Mouse (Mus musculus): ENCODE measurements around the gene Krt7. TPM values are rescaled to one million over a fixed set of nuclear protein-coding genes. Genes with fewer than 3 reads are reported as not detected.

Gene Krt7
- polyA plus RNA-seq, 1 experiment from 2014 or later: 0.18 TPM

DNA sequence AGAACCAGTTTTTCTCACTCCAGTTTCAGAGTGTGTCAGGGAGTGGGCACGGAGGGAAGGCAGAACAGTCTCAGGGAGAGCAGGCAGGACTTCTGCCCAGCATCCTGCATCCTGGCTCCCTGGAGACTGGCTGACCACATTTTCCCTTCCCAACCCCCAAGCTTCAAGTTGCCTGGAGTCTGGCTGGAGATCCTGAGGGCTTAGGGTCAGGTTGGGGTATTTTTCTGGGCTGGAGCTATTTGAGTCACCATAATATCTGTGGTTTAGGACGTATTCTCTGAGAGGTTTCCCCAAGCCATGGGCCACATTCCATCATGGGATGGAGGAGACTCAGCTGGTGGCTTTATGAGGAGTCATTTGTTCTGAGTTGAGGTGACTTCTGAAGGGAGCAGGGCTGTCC is 44.4 kb downstream of the Krt7 start:
- ATAC-seq: no peak
- H3K27ac ChIP-seq: no peak overlapping the region
- H3K36me3 ChIP-seq (ENCODE audit: poor library complexity, severe bottlenecking): no peaks in the 10 kb centered on the region
- H3K9me3 ChIP-seq (replicated peaks): peaks cover 8% of the 10 kb centered on the region
- no peak overlapping the region for H3K4me2 ChIP-seq
- H3K4me3 ChIP-seq: no peak overlapping the region
- H3K4me1 ChIP-seq: peaks cover 9% of the 10 kb centered on the region; the same call in 1 of the 2 replicates
- H3K27me3 ChIP-seq: no peaks in the 10 kb centered on the region
- H3K9ac ChIP-seq: no peak overlapping the region
- 93% methylated on average over 2 of the region's 2 CpGs for WGBS

DNA sequence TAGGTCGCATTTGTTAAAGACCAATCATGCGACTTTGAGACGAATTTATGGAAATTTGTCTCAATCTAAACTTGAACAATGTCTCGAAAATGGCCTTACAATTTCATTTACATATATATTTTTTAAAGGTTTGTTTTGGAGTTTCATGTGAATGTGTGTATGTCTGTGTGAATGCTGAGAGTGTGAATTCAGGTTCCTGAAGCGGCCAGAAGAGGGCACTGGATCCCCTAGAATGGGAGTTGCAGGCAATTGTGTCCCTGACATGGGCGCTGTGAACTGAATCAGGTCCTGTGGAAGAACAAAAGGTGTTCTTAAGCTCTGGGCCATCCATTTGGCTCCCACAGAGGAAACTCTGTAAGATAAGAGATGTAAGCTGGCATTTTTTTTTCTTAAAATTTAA is 45.0 kb downstream of the Krt7 start:
- Histone ChIP-seq H3K9ac (no peak overlapping the region), H3K4me3 (no peak overlapping the region), H3K36me3 (ENCODE audit: poor library complexity, severe bottlenecking) (no peaks in the 10 kb centered on the region), H3K27ac (no peak overlapping the region), H3K4me2 (no peak overlapping the region), H3K27me3 (no peaks in the 10 kb centered on the region), H3K9me3 (replicated peaks) (peaks cover 8% of the 10 kb centered on the region), H3K4me1 (peaks cover 9% of the 10 kb centered on the region; the same call in 1 of the 2 replicates)
- no peak for ATAC-seq
- WGBS: 90% methylated on average over 6 of the region's 6 CpGs

DNA sequence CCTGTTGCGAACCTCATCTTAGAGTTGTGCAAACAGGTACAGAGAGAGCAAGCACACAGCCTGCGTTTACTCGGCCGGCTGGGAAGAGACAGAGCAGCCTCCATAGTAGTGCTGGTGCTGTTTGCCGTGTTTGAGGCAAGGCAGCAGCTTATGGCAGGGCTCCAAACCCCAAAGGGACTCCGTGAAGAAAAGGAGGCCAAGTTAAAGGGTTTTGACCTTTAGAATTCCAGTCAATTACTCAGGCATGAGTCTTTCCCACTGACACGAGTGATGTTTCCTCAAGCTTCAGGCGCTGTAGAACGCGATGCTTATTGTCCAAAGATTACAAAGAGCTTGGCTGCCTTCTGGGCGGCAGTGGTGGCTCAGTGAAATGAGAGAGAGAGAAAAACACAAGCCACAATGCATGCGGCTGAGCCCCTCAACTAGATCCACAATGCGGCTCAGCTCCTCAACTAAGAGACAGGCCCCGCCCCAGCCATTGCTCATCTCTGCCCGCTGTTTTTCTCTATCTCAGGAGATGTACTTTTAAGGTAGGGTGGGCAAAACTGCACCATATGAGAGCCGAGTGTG is 47.6 kb downstream of the Krt7 start:
- no peaks in the 10 kb centered on the region for H3K27me3 ChIP-seq

DNA sequence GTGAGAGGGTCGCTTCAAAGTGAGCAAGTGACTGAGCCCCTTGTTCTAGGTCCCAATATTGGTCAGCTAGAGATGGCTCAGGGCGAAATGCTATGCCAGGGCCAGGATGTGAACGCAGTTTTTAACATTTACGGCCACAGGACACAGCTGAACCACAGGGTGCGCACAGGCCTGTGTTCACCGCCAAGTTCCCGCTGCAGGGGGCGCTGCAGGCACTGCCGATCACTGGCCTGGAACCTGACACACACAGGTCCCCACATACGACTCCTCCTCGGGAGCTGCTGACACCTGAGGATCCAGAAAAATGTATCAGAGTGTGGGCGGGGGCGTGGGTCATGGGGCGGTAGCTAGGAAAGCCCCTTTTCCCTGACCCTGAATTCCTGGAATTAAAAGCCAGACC is 48.4 kb downstream of the Krt7 start:
- Histone ChIP-seq H3K9ac (no peak overlapping the region), H3K4me3 (no peak overlapping the region), H3K27ac (no peak overlapping the region), H3K4me2 (no peak overlapping the region), H3K4me1 (peaks cover 9% of the 10 kb centered on the region; the same call in 1 of the 2 replicates), H3K27me3 (no peaks in the 10 kb centered on the region), H3K36me3 (ENCODE audit: poor library complexity, severe bottlenecking) (no peaks in the 10 kb centered on the region), H3K9me3 (replicated peaks) (peaks cover 8% of the 10 kb centered on the region)
- ATAC-seq: no peak
- 82% methylated on average over 14 of the region's 14 CpGs for WGBS

More for the DNA sequence above, 47.6 kb downstream of the Krt7 start:
- Histone ChIP-seq H3K4me3 (no peak overlapping the region), H3K4me1 (peaks cover 9% of the 10 kb centered on the region; the same call in 1 of the 2 replicates), H3K4me2 (no peak overlapping the region), H3K9me3 (replicated peaks) (peaks cover 8% of the 10 kb centered on the region), H3K36me3 (ENCODE audit: poor library complexity, severe bottlenecking) (no peaks in the 10 kb centered on the region), H3K9ac (no peak overlapping the region), H3K27ac (no peak overlapping the region)
- 34% methylated on average over 16 of the region's 16 CpGs for WGBS
- ATAC-seq: no peak

DNA sequence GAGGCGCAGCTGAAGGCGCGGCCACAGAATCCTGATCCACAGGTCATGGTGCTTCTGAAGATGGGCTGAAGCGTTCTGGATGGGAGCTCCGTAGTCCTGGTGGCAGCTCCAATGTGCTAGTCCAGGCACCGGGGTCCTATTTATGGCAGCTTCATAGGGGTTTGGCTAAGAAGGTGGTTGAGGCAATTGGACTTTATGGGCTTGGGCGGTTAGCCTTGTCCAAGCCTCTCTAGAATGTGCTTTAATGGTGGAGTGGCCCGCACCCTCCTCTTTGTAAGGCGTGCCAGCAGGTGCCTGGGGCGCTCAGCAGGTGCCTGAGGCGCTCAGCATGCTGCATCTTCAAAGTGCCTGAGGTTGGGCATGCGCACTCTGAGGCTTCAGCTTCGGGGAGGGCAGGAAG is 52.8 kb downstream of the Krt7 start, which contains the start of gene Krt81:
TSS of gene Krt81 (minus strand) at position 101 of the 400 bp plus-strand sequence.
- no peak within 1 kb of the TSS for H3K4me3 ChIP-seq
- 90% methylated on average over 13 of the region's 13 CpGs for WGBS
- H3K36me3 ChIP-seq (ENCODE audit: poor library complexity, severe bottlenecking): no peaks in the 10 kb centered on the region
- H3K9ac ChIP-seq: no peak within 1 kb of the TSS
- no peak for ATAC-seq
- H3K27ac ChIP-seq: no peak within 1 kb of the TSS
- H3K4me1 ChIP-seq: peaks cover 3% of the 10 kb centered on the region; the same call in 1 of the 2 replicates
- no peaks in the 10 kb centered on the region for H3K9me3 ChIP-seq (replicated peaks)
- no peak within 1 kb of the TSS for H3K4me2 ChIP-seq
- H3K27me3 ChIP-seq: no peaks in the 10 kb centered on the region

GRCm38 (mm10) chr15:101469093-101469492 is 58.2 kb downstream of the Krt7 start:
- Histone ChIP-seq H3K27me3 (no peaks in the 10 kb centered on the region), H3K4me3 (no peak overlapping the region), H3K27ac (no peak overlapping the region), H3K4me2 (no peak overlapping the region), H3K9ac (no peak overlapping the region), H3K4me1 (no peaks in the 10 kb centered on the region), H3K9me3 (replicated peaks) (no peaks in the 10 kb centered on the region), H3K36me3 (ENCODE audit: poor library complexity, severe bottlenecking) (no peaks in the 10 kb centered on the region)
- no peak for ATAC-seq
- 85% methylated on average over 4 of the region's 4 CpGs for WGBS

DNA sequence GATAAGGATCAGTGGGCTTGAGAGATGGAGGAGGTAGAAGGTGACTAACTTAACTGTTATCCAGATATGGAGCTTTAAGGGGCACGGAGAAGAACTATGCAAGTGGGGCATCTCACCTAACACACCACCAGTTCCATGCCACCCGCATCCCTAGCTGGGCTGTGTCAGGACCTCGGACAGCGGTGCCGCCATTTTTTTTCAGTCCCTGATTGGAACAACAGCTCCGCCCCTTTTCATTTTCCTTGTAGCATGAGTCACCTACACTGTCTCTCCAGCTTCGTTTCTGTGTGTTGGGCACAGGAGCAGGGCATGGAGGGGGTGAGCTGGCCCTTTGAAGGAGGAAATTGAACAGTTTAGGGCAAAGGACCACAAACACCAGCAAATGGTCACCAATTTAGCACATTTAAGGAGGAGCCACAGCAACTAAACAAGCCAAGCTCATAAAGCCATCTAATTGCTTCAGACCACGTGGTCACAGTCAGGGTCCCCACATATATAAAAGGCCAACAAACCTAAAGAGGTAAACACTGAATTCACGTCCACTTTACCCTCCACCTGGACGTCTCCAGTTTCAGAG is 62.2 kb downstream of the Krt7 start, which contains the start of gene Krt86:
TSS of gene Krt86 (plus strand) at position 527 of the 577 bp plus-strand sequence.
- Histone ChIP-seq H3K4me1 (no peaks in the 10 kb centered on the region), H3K36me3 (ENCODE audit: poor library complexity, severe bottlenecking) (no peaks in the 10 kb centered on the region), H3K27ac (no peak within 1 kb of the TSS), H3K4me2 (no peak within 1 kb of the TSS), H3K4me3 (no peak within 1 kb of the TSS), H3K27me3 (no peaks in the 10 kb centered on the region), H3K9ac (no peak within 1 kb of the TSS), H3K9me3 (replicated peaks) (no peaks in the 10 kb centered on the region)
- WGBS: 34% methylated on average over 10 of the region's 10 CpGs
- ATAC-seq: no peak

GRCm38 (mm10) chr15:101479007-101479665 is 68.3 kb downstream of the Krt7 start:
- Histone ChIP-seq H3K4me1 (peaks cover 11% of the 10 kb centered on the region), H3K4me2 (peak overlapping the region; percentile 66), H3K9me3 (replicated peaks) (no peaks in the 10 kb centered on the region), H3K27me3 (0 out of 2 replicates have a peak, but pooled peaks cover 6% of the 10 kb centered on the region), H3K9ac (peak overlapping the region; percentile 5), H3K36me3 (ENCODE audit: poor library complexity, severe bottlenecking) (no peaks in the 10 kb centered on the region), H3K27ac (no peak overlapping the region), H3K4me3 (peak overlapping the region; percentile 33)
- WGBS: 13% methylated on average over 31 of the region's 31 CpGs
- ATAC-seq: peak; percentile 36; the same call in 1 of the 2 replicates

DNA sequence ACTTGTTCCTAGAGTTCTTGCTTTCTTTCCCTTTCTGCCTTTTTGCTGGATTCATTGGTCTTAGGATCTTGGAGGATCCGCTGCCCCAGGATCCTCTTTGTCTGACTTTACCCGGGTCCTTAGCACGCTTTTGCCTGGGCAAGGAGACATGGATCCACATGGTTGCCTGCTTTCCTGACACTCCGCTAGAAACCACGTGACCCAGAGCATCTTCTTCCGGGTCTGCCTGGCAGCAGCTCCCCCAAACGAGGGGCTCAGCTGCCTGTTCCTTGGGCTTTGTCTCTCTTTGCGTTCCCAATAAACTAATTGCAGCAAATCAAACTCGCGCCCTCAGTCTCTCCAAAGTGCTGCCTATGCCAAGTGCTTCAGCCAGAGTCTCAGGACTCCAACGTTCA is 68.8 kb downstream of the Krt7 start:
- Histone ChIP-seq H3K36me3 (ENCODE audit: poor library complexity, severe bottlenecking) (no peaks in the 10 kb centered on the region), H3K4me3 (peak overlapping the region; percentile 33), H3K27me3 (0 out of 2 replicates have a peak, but pooled peaks cover 6% of the 10 kb centered on the region), H3K4me1 (peaks cover 11% of the 10 kb centered on the region), H3K9ac (peak overlapping the region; percentile 5; the same call in 1 of the 2 replicates), H3K4me2 (peak overlapping the region; percentile 66), H3K27ac (no peak overlapping the region), H3K9me3 (replicated peaks) (no peaks in the 10 kb centered on the region)
- ATAC-seq: no peak
- WGBS: 29% methylated on average over 11 of the region's 11 CpGs

MicroRNA genes within 50 kb of the gene (microRNA counts, 519-probe panel; counts per million panel counts)
- microRNA mmu-miR-1941-3p (177 counts per million, percentile 53 among the panel's probes with 10 or more counts), microRNA mmu-miR-1941-5p (177 counts per million, percentile 53 among the panel's probes with 10 or more counts)

Small RNA genes within 50 kb of the gene (microRNA-seq; reads per million reads assigned to microRNA genes)
- not detected for gene Mir1941

Other genes with a start within 250 kb of the Krt7 start
- 14.3 and 15.8 TPM in 2 replicates for gene Acvr1b, start 237.0 kb upstream of the Krt7 start, polyA plus RNA-seq (2015; fragmentation: Nextera tagmentation; extraction: Ambion mirVana)
- 1.3 and 1.5 TPM in 2 replicates for gene Grasp, start 186.9 kb upstream of the Krt7 start, polyA plus RNA-seq (2015; fragmentation: Nextera tagmentation; extraction: Ambion mirVana)
- 2.4 and 2.9 TPM in 2 replicates for gene Nr4a1, start 156.8 kb upstream of the Krt7 start, polyA plus RNA-seq (2015; fragmentation: Nextera tagmentation; extraction: Ambion mirVana)
- gene Atg101, start 126.8 kb upstream of the Krt7 start, polyA plus RNA-seq (2015; fragmentation: Nextera tagmentation; extraction: Ambion mirVana): 81.6 and 85.1 TPM in 2 replicates
- gene 6030408B16Rik, start 117.8 kb upstream of the Krt7 start, polyA plus RNA-seq (2015; fragmentation: Nextera tagmentation; extraction: Ambion mirVana): 0.23 and 0.25 TPM in 2 replicates
- gene Krt80, start 40.9 kb upstream of the Krt7 start, polyA plus RNA-seq (2015; fragmentation: Nextera tagmentation; extraction: Ambion mirVana): 0.05 TPM in 2 replicates
- 0.10 TPM in 1 of 2 replicates, not detected in the other for gene Krt87, start 27.8 kb downstream of the Krt7 start, polyA plus RNA-seq (2015; fragmentation: Nextera tagmentation; extraction: Ambion mirVana)
- not detected in 2 replicates for gene Krt88, start 36.7 kb downstream of the Krt7 start, polyA plus RNA-seq (2015; fragmentation: Nextera tagmentation; extraction: Ambion mirVana)
- gene Krt81, start 52.7 kb downstream of the Krt7 start, polyA plus RNA-seq (2015; fragmentation: Nextera tagmentation; extraction: Ambion mirVana): not detected in 2 replicates
- not detected in 2 replicates for gene Krt86, start 62.4 kb downstream of the Krt7 start, polyA plus RNA-seq (2015; fragmentation: Nextera tagmentation; extraction: Ambion mirVana)
- not detected in 2 replicates for gene Krt83, start 80.5 kb downstream of the Krt7 start, polyA plus RNA-seq (2015; fragmentation: Nextera tagmentation; extraction: Ambion mirVana)
- gene Gm49425, start 106.2 kb downstream of the Krt7 start, polyA plus RNA-seq (2015; fragmentation: Nextera tagmentation; extraction: Ambion mirVana): not detected in 2 replicates
- not detected in 2 replicates for gene Krt84, start 121.8 kb downstream of the Krt7 start, polyA plus RNA-seq (2015; fragmentation: Nextera tagmentation; extraction: Ambion mirVana)
- gene Krt82, start 139.6 kb downstream of the Krt7 start, polyA plus RNA-seq (2015; fragmentation: Nextera tagmentation; extraction: Ambion mirVana): not detected in 2 replicates
- not detected in 2 replicates for gene Krt90, start 151.9 kb downstream of the Krt7 start, polyA plus RNA-seq (2015; fragmentation: Nextera tagmentation; extraction: Ambion mirVana)
- not detected in 2 replicates for gene Krt75, start 162.9 kb downstream of the Krt7 start, polyA plus RNA-seq (2015; fragmentation: Nextera tagmentation; extraction: Ambion mirVana)
- gene Gm5414, start 217.1 kb downstream of the Krt7 start, polyA plus RNA-seq (2015; fragmentation: Nextera tagmentation; extraction: Ambion mirVana): not detected in 2 replicates
- gene Gm5478, start 236.3 kb downstream of the Krt7 start, polyA plus RNA-seq (2015; fragmentation: Nextera tagmentation; extraction: Ambion mirVana): not detected in 2 replicates

Measured in forebrain, embryonic 13.5 days (tissue).